Mouse (Mus musculus): ENCODE results near the gene A730061H03Rik.

- TF ChIP-seq POLR2A (IDR thresholded peaks at IDR 0.05; ENCODE audit: control insufficient read depth, extremely low read depth, insufficient read depth, low read length, poor library complexity) = no peak
- TF ChIP-seq CTCF (IDR thresholded peaks at IDR 0.05; ENCODE audit: borderline replicate concordance, control insufficient read depth, extremely low read depth, insufficient read depth, low read length, poor library complexity) = no peak
These were observed 36.1 kb downstream of the A730061H03Rik start for GRCm38 (mm10) chr14:55524062-55524461.

Measured in thymus, adult 2 months (tissue).